Mouse (Mus musculus) C2C12 (cell line): ENCODE measurements around the gene Inip. TPM values are rescaled to one million over a fixed set of nuclear protein-coding genes. Genes with fewer than 3 reads are reported as not detected.
"Not testable (repeated sequence)": the region's sequence is repeated elsewhere in the genome, so short reads cannot be mapped to it uniquely, and the experiment has no call there.

ENCODE experiments used
- H3K27me3 ChIP-seq: one replicate; pipeline ENCODE4 v1.6.1; 2011; ENCODE audit not compliant: control insufficient read depth, insufficient read depth, insufficient read length
- H3K36me3 ChIP-seq: one replicate; pipeline ENCODE4 v1.6.1; 2011; ENCODE audit not compliant: control insufficient read depth, insufficient read depth
- H3K4me3 ChIP-seq: one replicate; pipeline ENCODE4 v1.5.1; 2011; ENCODE audit warnings: mild to moderate bottlenecking, control low read depth; ENCODE audit not compliant: poor library complexity, insufficient read depth, severe bottlenecking
- H3K79me2 ChIP-seq: one replicate; pipeline ENCODE4 v1.6.1; 2011; ENCODE audit not compliant: control insufficient read depth, insufficient read depth
- H3K79me3 ChIP-seq: one replicate; pipeline ENCODE4 v1.6.1; 2011; ENCODE audit warnings: low read depth, control low read depth
- H3ac ChIP-seq: one replicate; pipeline ENCODE3; 2011; ENCODE audit warnings: low read depth; ENCODE audit not compliant: control insufficient read depth, insufficient read length
- CEBPB ChIP-seq: IDR thresholded peaks from one replicate; pipeline ENCODE4 v1.6.1; 2011; ENCODE audit warnings: low read depth, mild to moderate bottlenecking, control low read depth, moderate library complexity
- CTCF ChIP-seq: IDR thresholded peaks from one replicate; pipeline ENCODE4 v1.5.1; 2011; ENCODE audit not compliant: control insufficient read depth, insufficient read depth, insufficient read length
- FOSL1 ChIP-seq: IDR thresholded peaks from one replicate; pipeline ENCODE4 v1.8.0; 2011; ENCODE audit warnings: mild to moderate bottlenecking, low read length; ENCODE audit not compliant: poor library complexity, insufficient read depth, severe bottlenecking
- MAX ChIP-seq: IDR thresholded peaks from one replicate; pipeline ENCODE4 v1.6.1; 2011; ENCODE audit warnings: mild to moderate bottlenecking, control low read depth
- MYOD1 ChIP-seq: IDR thresholded peaks from one replicate; pipeline ENCODE4 v1.6.1; 2011; ENCODE audit warnings: low read depth; ENCODE audit not compliant: control insufficient read depth, insufficient read length
- MYOG ChIP-seq: IDR thresholded peaks from one replicate; pipeline ENCODE4 v1.6.1; 2011; ENCODE audit not compliant: control insufficient read depth, insufficient read length; ENCODE audit errors: extremely low read depth
- USF1 ChIP-seq: IDR thresholded peaks from one replicate; pipeline ENCODE4 v1.6.1; 2011; ENCODE audit warnings: low read depth, mild to moderate bottlenecking, control low read depth, moderate library complexity
- polyA plus RNA-seq: library from polyadenylated mRNA; unstranded; fragments of >200 nt; fragmentation: generic; extraction: Trizol; gene quantifications from one replicate; pipeline ENCODE4 v1.2.1, GENCODE M21; 2012; ENCODE audit warnings: missing spikeins

Inip gene
- polyA plus RNA-seq, 1 experiment: 12.9 TPM

GRCm38 (mm10) chr4:59803358-59803757 lies 2.0 kb upstream of the Inip start:
- H3K79me2 ChIP-seq: peaks cover 12% of the 10 kb centered on the region
- TF ChIP-seq CTCF (no peak), CEBPB (no peak), MAX (no peak), USF1 (no peak), FOSL1 (no peak), MYOG (no peak), MYOD1 (no peak)
- no peak overlapping the region for H3K4me3 ChIP-seq
- H3ac ChIP-seq: no peak overlapping the region
- no peaks in the 10 kb centered on the region for H3K36me3 ChIP-seq
- peaks cover 4% of the 10 kb centered on the region for H3K79me3 ChIP-seq
- no peaks in the 10 kb centered on the region for H3K27me3 ChIP-seq

- H3ac ChIP-seq: no peak overlapping the region
- no peaks in the 10 kb centered on the region for H3K36me3 ChIP-seq
- H3K4me3 ChIP-seq: no peak overlapping the region
- H3K79me3 ChIP-seq: peaks cover 4% of the 10 kb centered on the region
- no peak for TF ChIP-seq CEBPB
- no peak for TF ChIP-seq MAX
- no peak for TF ChIP-seq FOSL1
- no peak for TF ChIP-seq MYOG
- no peak for TF ChIP-seq CTCF
- no peak for TF ChIP-seq USF1
- no peak for TF ChIP-seq MYOD1
- H3K27me3 ChIP-seq: no peaks in the 10 kb centered on the region
- peaks cover 12% of the 10 kb centered on the region for H3K79me2 ChIP-seq
Measured at GRCm38 (mm10) chr4:59802792-59803191, 1.4 kb upstream of the Inip start.

GRCm38 (mm10) chr4:59802107-59802506 lies 718 bp upstream of the Inip start:
- Histone ChIP-seq H3K79me3 (peaks cover 4% of the 10 kb centered on the region), H3K4me3 (no peak overlapping the region), H3K27me3 (no peaks in the 10 kb centered on the region), H3K36me3 (no peaks in the 10 kb centered on the region), H3K79me2 (peaks cover 10% of the 10 kb centered on the region), H3ac (peak overlapping the region; percentile 27)
- no peak for TF ChIP-seq USF1
- no peak for TF ChIP-seq MYOD1
- TF ChIP-seq CTCF: no peak
- no peak for TF ChIP-seq FOSL1
- TF ChIP-seq CEBPB: no peak
- TF ChIP-seq MYOG: no peak
- no peak for TF ChIP-seq MAX

GRCm38 (mm10) chr4:59800181-59800580 lies 1.2 kb downstream of the Inip start:
- no peak for TF ChIP-seq FOSL1
- TF ChIP-seq MYOD1: no peak
- no peak for TF ChIP-seq CTCF
- no peak for TF ChIP-seq MAX
- peak; percentile 21 for TF ChIP-seq USF1
- no peak for TF ChIP-seq CEBPB
- TF ChIP-seq MYOG: no peak
- H3K79me3 ChIP-seq: no peaks in the 10 kb centered on the region
- no peak overlapping the region for H3K4me3 ChIP-seq
- no peaks in the 10 kb centered on the region for H3K36me3 ChIP-seq
- H3ac ChIP-seq: no peak overlapping the region
- no peaks in the 10 kb centered on the region for H3K27me3 ChIP-seq
- H3K79me2 ChIP-seq: no peaks in the 10 kb centered on the region

GRCm38 (mm10) chr4:59795788-59796455 lies 5.5 kb downstream of the Inip start:
- Histone ChIP-seq H3K79me2 (no peaks in the 10 kb centered on the region), H3K79me3 (no peaks in the 10 kb centered on the region), H3ac (no peak overlapping the region), H3K36me3 (no peaks in the 10 kb centered on the region), H3K4me3 (no peak overlapping the region), H3K27me3 (peaks cover 9% of the 10 kb centered on the region)
- no peak for TF ChIP-seq MYOD1

GRCm38 (mm10) chr4:59794116-59794515 lies 7.3 kb downstream of the Inip start:
- no peak overlapping the region for H3ac ChIP-seq
- no peak overlapping the region for H3K4me3 ChIP-seq
- H3K79me2 ChIP-seq: no peaks in the 10 kb centered on the region
- H3K79me3 ChIP-seq: no peaks in the 10 kb centered on the region
- H3K27me3 ChIP-seq: peaks cover 9% of the 10 kb centered on the region
- H3K36me3 ChIP-seq: no peaks in the 10 kb centered on the region
- TF ChIP-seq USF1 (no peak), MAX (no peak), MYOD1 (no peak), CTCF (no peak), MYOG (no peak), CEBPB (no peak), FOSL1 (no peak)

- not testable (repeated sequence) for H3K36me3 ChIP-seq, H3K4me3 ChIP-seq, H3K27me3 ChIP-seq, H3K79me3 ChIP-seq, H3K79me2 ChIP-seq, H3ac ChIP-seq
Measured at GRCm38 (mm10) chr4:59793626-59794025, 7.8 kb downstream of the Inip start.
